Mouse (Mus musculus): ENCODE measurements around the gene Dlgap4. TPM values are rescaled to one million over a fixed set of nuclear protein-coding genes. Genes with fewer than 3 reads are reported as not detected.

Gene Dlgap4
- polyA plus RNA-seq, 1 experiment from 2014 or later: 55.5 TPM

- no peaks in the 10 kb centered on the region for H3K27me3 ChIP-seq (ENCODE audit: control insufficient read depth, insufficient read depth, low read length)
- no peaks in the 10 kb centered on the region for H3K4me1 ChIP-seq (ENCODE audit: control insufficient read depth, insufficient read depth, low read length)
- no peak for ATAC-seq (ENCODE audit: insufficient read depth, low FRiP score)
- no peak overlapping the region for H3K9ac ChIP-seq (ENCODE audit: low read length)
- 55% methylated on average over 11 of the region's 11 CpGs for WGBS
- H3K36me3 ChIP-seq (ENCODE audit: control insufficient read depth, insufficient read depth, low read length): no peaks in the 10 kb centered on the region
- no peak overlapping the region for H3K27ac ChIP-seq (ENCODE audit: low read length)
- H3K4me3 ChIP-seq (replicated peaks; ENCODE audit: low read length): no peak overlapping the region
- H3K4me2 ChIP-seq (ENCODE audit: low read depth, low read length): no peak overlapping the region
- no peaks in the 10 kb centered on the region for H3K9me3 ChIP-seq (replicated peaks; ENCODE audit: control insufficient read depth, low read length)
Observed at GRCm38 (mm10) chr2:156584154-156584796, 29.2 kb upstream of the Dlgap4 start.

- H3K27me3 ChIP-seq (ENCODE audit: control insufficient read depth, insufficient read depth, low read length): no peaks in the 10 kb centered on the region
- 55% methylated on average over 14 of the region's 14 CpGs for WGBS
- H3K4me3 ChIP-seq (replicated peaks; ENCODE audit: low read length): no peak overlapping the region
- no peaks in the 10 kb centered on the region for H3K9me3 ChIP-seq (replicated peaks; ENCODE audit: control insufficient read depth, low read length)
- no peak overlapping the region for H3K27ac ChIP-seq (ENCODE audit: low read length)
- H3K9ac ChIP-seq (ENCODE audit: low read length): no peak overlapping the region
- H3K4me2 ChIP-seq (ENCODE audit: low read depth, low read length): no peak overlapping the region
- no peaks in the 10 kb centered on the region for H3K4me1 ChIP-seq (ENCODE audit: control insufficient read depth, insufficient read depth, low read length)
- no peak for ATAC-seq (ENCODE audit: insufficient read depth, low FRiP score)
- no peaks in the 10 kb centered on the region for H3K36me3 ChIP-seq (ENCODE audit: control insufficient read depth, insufficient read depth, low read length)
Observed at GRCm38 (mm10) chr2:156584797-156585471, 28.6 kb upstream of the Dlgap4 start.

- ATAC-seq (ENCODE audit: insufficient read depth, low FRiP score): no peak
- Histone ChIP-seq H3K4me2 (ENCODE audit: low read depth, low read length) (no peak overlapping the region), H3K36me3 (ENCODE audit: control insufficient read depth, insufficient read depth, low read length) (no peaks in the 10 kb centered on the region), H3K9me3 (replicated peaks; ENCODE audit: control insufficient read depth, low read length) (no peaks in the 10 kb centered on the region), H3K27me3 (ENCODE audit: control insufficient read depth, insufficient read depth, low read length) (no peaks in the 10 kb centered on the region), H3K27ac (ENCODE audit: low read length) (no peak overlapping the region), H3K4me3 (replicated peaks; ENCODE audit: low read length) (no peak overlapping the region), H3K4me1 (ENCODE audit: control insufficient read depth, insufficient read depth, low read length) (no peaks in the 10 kb centered on the region), H3K9ac (ENCODE audit: low read length) (no peak overlapping the region)
- WGBS: 87% methylated on average over 9 of the region's 9 CpGs
Observed at GRCm38 (mm10) chr2:156589481-156589880, 24.0 kb upstream of the Dlgap4 start.

GRCm38 (mm10) chr2:156594987-156595490, 18.5 kb upstream of the Dlgap4 start:
- Histone ChIP-seq H3K4me2 (ENCODE audit: low read depth, low read length) (no peak overlapping the region), H3K27me3 (ENCODE audit: control insufficient read depth, insufficient read depth, low read length) (no peaks in the 10 kb centered on the region), H3K9ac (ENCODE audit: low read length) (no peak overlapping the region), H3K36me3 (ENCODE audit: control insufficient read depth, insufficient read depth, low read length) (no peaks in the 10 kb centered on the region), H3K4me1 (ENCODE audit: control insufficient read depth, insufficient read depth, low read length) (no peaks in the 10 kb centered on the region), H3K4me3 (replicated peaks; ENCODE audit: low read length) (no peak overlapping the region), H3K27ac (ENCODE audit: low read length) (no peak overlapping the region), H3K9me3 (replicated peaks; ENCODE audit: control insufficient read depth, low read length) (no peaks in the 10 kb centered on the region)
- WGBS: 67% methylated on average over 15 of the region's 15 CpGs
- no peak for ATAC-seq (ENCODE audit: insufficient read depth, low FRiP score)

- WGBS: 73% methylated on average over 7 of the region's 7 CpGs
Observed at GRCm38 (mm10) chr2:156602581-156602980, 10.9 kb upstream of the Dlgap4 start.

GRCm38 (mm10) chr2:156603671-156604070, 9.8 kb upstream of the Dlgap4 start:
- no peak for ATAC-seq (ENCODE audit: insufficient read depth, low FRiP score)
- H3K9me3 ChIP-seq (replicated peaks; ENCODE audit: control insufficient read depth, low read length): no peaks in the 10 kb centered on the region
- 68% methylated on average over 9 of the region's 9 CpGs for WGBS

More at GRCm38 (mm10) chr2:156602581-156602980, 10.9 kb upstream of the Dlgap4 start:
- H3K36me3 ChIP-seq (ENCODE audit: control insufficient read depth, insufficient read depth, low read length): no peaks in the 10 kb centered on the region
- H3K4me2 ChIP-seq (ENCODE audit: low read depth, low read length): no peak overlapping the region
- no peaks in the 10 kb centered on the region for H3K9me3 ChIP-seq (replicated peaks; ENCODE audit: control insufficient read depth, low read length)
- no peaks in the 10 kb centered on the region for H3K27me3 ChIP-seq (ENCODE audit: control insufficient read depth, insufficient read depth, low read length)
- no peak overlapping the region for H3K9ac ChIP-seq (ENCODE audit: low read length)
- H3K27ac ChIP-seq (ENCODE audit: low read length): no peak overlapping the region
- ATAC-seq (ENCODE audit: insufficient read depth, low FRiP score): no peak
- no peaks in the 10 kb centered on the region for H3K4me1 ChIP-seq (ENCODE audit: control insufficient read depth, insufficient read depth, low read length)
- no peak overlapping the region for H3K4me3 ChIP-seq (replicated peaks; ENCODE audit: low read length)

GRCm38 (mm10) chr2:156605144-156605543, 8.4 kb upstream of the Dlgap4 start:
- Histone ChIP-seq H3K27ac (ENCODE audit: low read length) (no peak overlapping the region), H3K4me2 (ENCODE audit: low read depth, low read length) (no peak overlapping the region), H3K9ac (ENCODE audit: low read length) (no peak overlapping the region), H3K4me3 (replicated peaks; ENCODE audit: low read length) (no peak overlapping the region), H3K36me3 (ENCODE audit: control insufficient read depth, insufficient read depth, low read length) (no peaks in the 10 kb centered on the region), H3K9me3 (replicated peaks; ENCODE audit: control insufficient read depth, low read length) (no peaks in the 10 kb centered on the region), H3K4me1 (ENCODE audit: control insufficient read depth, insufficient read depth, low read length) (no peaks in the 10 kb centered on the region), H3K27me3 (ENCODE audit: control insufficient read depth, insufficient read depth, low read length) (peaks cover 1% of the 10 kb centered on the region; the same call in 1 of the 2 replicates)
- ATAC-seq (ENCODE audit: insufficient read depth, low FRiP score): no peak
- 52% methylated on average over 3 of the region's 3 CpGs for WGBS

More at GRCm38 (mm10) chr2:156603671-156604070, 9.8 kb upstream of the Dlgap4 start:
- no peaks in the 10 kb centered on the region for H3K36me3 ChIP-seq (ENCODE audit: control insufficient read depth, insufficient read depth, low read length)
- no peak overlapping the region for H3K9ac ChIP-seq (ENCODE audit: low read length)
- no peak overlapping the region for H3K4me2 ChIP-seq (ENCODE audit: low read depth, low read length)
- no peak overlapping the region for H3K4me3 ChIP-seq (replicated peaks; ENCODE audit: low read length)
- H3K27ac ChIP-seq (ENCODE audit: low read length): no peak overlapping the region
- no peaks in the 10 kb centered on the region for H3K27me3 ChIP-seq (ENCODE audit: control insufficient read depth, insufficient read depth, low read length)
- H3K4me1 ChIP-seq (ENCODE audit: control insufficient read depth, insufficient read depth, low read length): no peaks in the 10 kb centered on the region

GRCm38 (mm10) chr2:156605971-156606370, 7.5 kb upstream of the Dlgap4 start:
- H3K4me3 ChIP-seq (replicated peaks; ENCODE audit: low read length): no peak overlapping the region
- H3K9me3 ChIP-seq (replicated peaks; ENCODE audit: control insufficient read depth, low read length): no peaks in the 10 kb centered on the region
- no peak overlapping the region for H3K4me2 ChIP-seq (ENCODE audit: low read depth, low read length)
- peaks cover 3% of the 10 kb centered on the region; the same call in 1 of the 2 replicates for H3K27me3 ChIP-seq (ENCODE audit: control insufficient read depth, insufficient read depth, low read length)
- no peaks in the 10 kb centered on the region for H3K4me1 ChIP-seq (ENCODE audit: control insufficient read depth, insufficient read depth, low read length)
- no peak overlapping the region for H3K27ac ChIP-seq (ENCODE audit: low read length)
- WGBS: 75% methylated on average over 5 of the region's 5 CpGs
- ATAC-seq (ENCODE audit: insufficient read depth, low FRiP score): no peak
- H3K9ac ChIP-seq (ENCODE audit: low read length): no peak overlapping the region
- no peaks in the 10 kb centered on the region for H3K36me3 ChIP-seq (ENCODE audit: control insufficient read depth, insufficient read depth, low read length)

- Histone ChIP-seq H3K27ac (ENCODE audit: low read length) (no peak overlapping the region), H3K4me3 (replicated peaks; ENCODE audit: low read length) (peak overlapping the region; percentile 62), H3K9me3 (replicated peaks; ENCODE audit: control insufficient read depth, low read length) (no peaks in the 10 kb centered on the region), H3K4me2 (ENCODE audit: low read depth, low read length) (peak overlapping the region; percentile 95), H3K27me3 (ENCODE audit: control insufficient read depth, insufficient read depth, low read length) (peaks cover 53% of the 10 kb centered on the region), H3K9ac (ENCODE audit: low read length) (peak overlapping the region; percentile 72), H3K4me1 (ENCODE audit: control insufficient read depth, insufficient read depth, low read length) (peaks cover 14% of the 10 kb centered on the region), H3K36me3 (ENCODE audit: control insufficient read depth, insufficient read depth, low read length) (no peaks in the 10 kb centered on the region)
- 2% methylated on average over 41 of the region's 41 CpGs for WGBS
- ATAC-seq (ENCODE audit: insufficient read depth, low FRiP score): no peak; the same call in 1 of the 2 replicates
Observed at GRCm38 (mm10) chr2:156613081-156613540, 394 bp upstream of the Dlgap4 start.

Data from stomach, embryonic 16.5 days (tissue).